Comparison of ENCODE assay signal across 18 mouse cellular contexts in the genomic region with DNA sequence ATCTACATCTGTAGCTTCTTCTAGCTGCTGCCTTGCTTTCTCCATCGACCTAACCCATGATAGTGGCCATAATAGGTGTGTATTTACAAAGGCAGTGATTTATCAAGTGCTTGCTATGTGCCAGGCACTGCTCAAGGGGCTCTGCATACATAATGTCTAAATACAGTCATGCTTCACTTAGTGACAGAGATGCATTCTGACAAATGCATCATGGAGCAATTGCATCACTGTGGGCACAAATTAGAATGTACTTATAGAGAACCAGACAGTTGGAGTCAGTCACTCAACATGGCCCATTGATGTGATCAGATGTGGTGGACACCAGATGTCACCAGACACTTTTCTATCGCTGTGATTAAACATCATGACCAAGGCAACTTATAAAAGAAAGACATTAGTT.
"Had no signal": no experiment of that assay in that cellular context is flagged by ENCODE, and none has a peak within 500 bp of the region (broad histone marks: within the 10 kb centered on the region; RNA-seq: fewer than 3 reads in every experiment).

No protein-coding gene starts in this region.

- H3K27ac ChIP-seq: liver, embryonic 15.5 days; lung, embryonic 15.5 days; macrophage; midbrain, embryonic 13.5 days; neural tube, embryonic 12.5 days; stomach, embryonic 15.5 days; stomach, postnatal 0 days had no signal

- H3K9me3 ChIP-seq: liver, embryonic 15.5 days; lung, embryonic 15.5 days; midbrain, embryonic 13.5 days; neural tube, embryonic 12.5 days; stomach, embryonic 15.5 days had no signal

- DNase-seq: liver, postnatal 0 days; lung, adult 2 months; lung, postnatal 14 days; lung, postnatal 36 days; right cerebral cortex, postnatal 14 days; thymus, adult 2 months; thymus, postnatal 25 days; thymus, postnatal 4 days had no signal

- H3K36me3 ChIP-seq: liver, embryonic 15.5 days; lung, embryonic 15.5 days; midbrain, embryonic 13.5 days; neural tube, embryonic 12.5 days; stomach, embryonic 15.5 days had no signal

- H3K27me3 ChIP-seq: liver, embryonic 15.5 days; lung, embryonic 15.5 days; megakaryocyte, embryonic 14.5 days; midbrain, embryonic 13.5 days; neural tube, embryonic 12.5 days; stomach, embryonic 15.5 days had no signal

- ATAC-seq: liver, postnatal 0 days; lung, postnatal 0 days; midbrain, embryonic 13.5 days had no signal

- H3K4me1 ChIP-seq: liver, embryonic 15.5 days; lung, embryonic 15.5 days; megakaryocyte, embryonic 14.5 days; stomach, embryonic 15.5 days had no signal

- H3K4me3 ChIP-seq: liver, embryonic 15.5 days; lung, embryonic 15.5 days; megakaryocyte, embryonic 14.5 days; midbrain, embryonic 13.5 days; neural tube, embryonic 12.5 days; stomach, embryonic 15.5 days had no signal

- H3K4me2 ChIP-seq: liver, embryonic 15.5 days; lung, embryonic 15.5 days; midbrain, embryonic 11.5 days; midbrain, embryonic 13.5 days; neural tube, embryonic 12.5 days; stomach, embryonic 15.5 days had no signal

- H3K9ac ChIP-seq: liver, embryonic 15.5 days; liver, postnatal 0 days; lung, embryonic 15.5 days; midbrain, embryonic 13.5 days; neural tube, embryonic 12.5 days; stomach, embryonic 15.5 days had no signal
